In genomic region chr5:116790419-116790818, GRCm38 (mm10) we compare ENCODE assay signal across 29 mouse cellular contexts.
DNase-seq lines count a peak whose midpoint lies in the region; ATAC-seq lines count a peak whose summit lies in the region.
"Had no signal": no experiment of that assay in that cellular context is flagged by ENCODE, and none has a peak within 500 bp of the region (broad histone marks: within the 10 kb centered on the region; RNA-seq: fewer than 3 reads in every experiment).

No protein-coding gene starts in this region.

- no peak overlapping the region for H3K4me2 ChIP-seq in forebrain, embryonic 14.5 days (ENCODE audit: low read length)
- H3K4me2 ChIP-seq: embryonic facial prominence, embryonic 13.5 days; forebrain, embryonic 12.5 days; heart, embryonic 12.5 days; heart, embryonic 15.5 days; hindbrain, embryonic 14.5 days had no signal

- H3K9ac ChIP-seq in forebrain, embryonic 14.5 days (ENCODE audit: low read length): no peak overlapping the region
- H3K9ac ChIP-seq: embryonic facial prominence, embryonic 13.5 days; forebrain, embryonic 12.5 days; heart, embryonic 12.5 days; heart, embryonic 15.5 days; hindbrain, embryonic 14.5 days had no signal

- WGBS in forebrain, embryonic 14.5 days: 48% methylated on average over 8 of the region's 8 CpGs

- no peak overlapping the region for H3K27ac ChIP-seq in forebrain, embryonic 14.5 days (ENCODE audit: low read depth, low read length)
- H3K27ac ChIP-seq: embryonic facial prominence, embryonic 10.5 days; embryonic facial prominence, embryonic 13.5 days; forebrain, embryonic 12.5 days; heart, embryonic 15.5 days; hindbrain, embryonic 14.5 days; hindbrain, postnatal 0 days had no signal

- H3K9me3 ChIP-seq in forebrain, embryonic 14.5 days (replicated peaks; ENCODE audit: control insufficient read depth, low read length): no peaks in the 10 kb centered on the region
- H3K9me3 ChIP-seq: embryonic facial prominence, embryonic 10.5 days; embryonic facial prominence, embryonic 13.5 days; forebrain, embryonic 12.5 days; heart, embryonic 15.5 days had no signal

- DNase-seq in retina, postnatal 1 day: peak; percentile 37
- DNase-seq in retina, embryonic 14.5 days (ENCODE audit: low spot score): no peak
- DNase-seq in ES-CJ7 (ENCODE audit: low read depth, low spot score) (peak; percentile 87), ZHBTc4 (ENCODE audit: low read depth, low spot score) (peak; percentile 88)
- no peak for DNase-seq in adrenal gland, postnatal 10 days
- DNase-seq in forebrain, embryonic 14.5 days (ENCODE audit: low spot score): no peak
- DNase-seq: adrenal gland, adult 2 months; adrenal gland, postnatal 25 days; cerebellum, adult 11-12 months; cerebellum, adult 8-10 months; cerebellum, postnatal 10 days; cerebellum, postnatal 36 days; embryo, embryonic 11 days; gastrocnemius, postnatal 10 days; heart, adult 18-20 months; heart, postnatal 10 days; heart, postnatal 36 days had no signal

- ATAC-seq in forebrain, embryonic 14.5 days: no peak
- ATAC-seq: CD4-positive, CD25-positive, alpha-beta regulatory T cell, adult 4 months; forebrain, embryonic 16.5 days; hindbrain, postnatal 0 days; inflammation-experienced regulatory T-cells, adult 6 months; intestine, embryonic 16.5 days had no signal

- no peak overlapping the region for H3K4me3 ChIP-seq in forebrain, embryonic 14.5 days (ENCODE audit: low read depth, low read length)
- H3K4me3 ChIP-seq: embryonic facial prominence, embryonic 10.5 days; embryonic facial prominence, embryonic 13.5 days; erythroblast, embryonic 14.5 days; forebrain, embryonic 12.5 days; heart, embryonic 12.5 days; heart, embryonic 15.5 days had no signal

- H3K27me3 ChIP-seq in forebrain, embryonic 14.5 days (replicated peaks; ENCODE audit: control insufficient read depth, insufficient read depth, low read length): no peaks in the 10 kb centered on the region
- H3K27me3 ChIP-seq: embryonic facial prominence, embryonic 13.5 days; forebrain, embryonic 12.5 days; heart, embryonic 12.5 days; heart, embryonic 15.5 days had no signal

- H3K4me1 ChIP-seq in forebrain, embryonic 14.5 days (ENCODE audit: control insufficient read depth, insufficient read depth, low read length): no peaks in the 10 kb centered on the region
- H3K4me1 ChIP-seq: embryonic facial prominence, embryonic 10.5 days; embryonic facial prominence, embryonic 13.5 days; heart, embryonic 12.5 days; heart, embryonic 15.5 days had no signal

- no peaks in the 10 kb centered on the region for H3K36me3 ChIP-seq in forebrain, embryonic 14.5 days (ENCODE audit: control insufficient read depth, insufficient read depth, low read length)
- H3K36me3 ChIP-seq: embryonic facial prominence, embryonic 10.5 days; embryonic facial prominence, embryonic 13.5 days; forebrain, embryonic 12.5 days; heart, embryonic 12.5 days; heart, embryonic 15.5 days had no signal

Comparison
In these comparisons a context has a peak if more than half of its experiments do, and no peak if none do; other contexts are left out.
1. DNase-seq: peak in retina, postnatal 1 day (single experiment), ES-CJ7 (single experiment) and ZHBTc4 (single experiment); none in retina, embryonic 14.5 days (single experiment), adrenal gland, postnatal 10 days (single experiment) and forebrain, embryonic 14.5 days (single experiment).